ENCODE assay signal across 8 mouse cellular contexts in the genomic region with DNA sequence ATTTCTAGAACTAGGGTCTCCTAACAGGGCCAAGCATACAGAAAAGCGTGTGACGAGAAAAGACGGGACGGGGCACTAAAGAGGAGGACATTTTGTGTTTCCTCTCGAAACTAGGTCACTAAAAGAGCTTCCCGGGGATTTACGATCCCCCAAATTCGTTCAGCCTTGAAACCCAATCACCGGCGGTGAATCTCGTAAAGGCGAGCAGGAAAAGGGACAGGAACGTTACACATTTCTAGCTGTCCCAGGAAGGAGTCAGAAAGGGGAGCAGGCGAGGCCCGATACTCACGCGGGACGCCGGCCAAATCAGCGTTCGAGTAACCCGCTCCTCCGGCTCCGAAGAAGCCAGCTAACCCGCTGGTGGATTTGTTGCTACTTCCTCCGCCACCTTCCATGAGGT. TPM values are rescaled to one million over a fixed set of nuclear protein-coding genes. Genes with fewer than 3 reads are reported as not detected.
DNase-seq lines count a peak whose midpoint lies in the region; TF ChIP-seq lines count a peak whose summit lies in the region.

No protein-coding gene starts in this region.

- TF ChIP-seq CTCF in thymus, adult 2 months (IDR thresholded peaks at IDR 0.05; ENCODE audit: borderline replicate concordance, control insufficient read depth, extremely low read depth, insufficient read depth, low read length, poor library complexity): no peak

- peak; percentile 63 for DNase-seq in adrenal gland, postnatal 25 days
- DNase-seq in adrenal gland, postnatal 14 days: no peak
- DNase-seq in thymus, adult 2 months: no peak
- DNase-seq in thymus, postnatal 25 days: no peak
- peak; percentile 35 for DNase-seq in hindbrain, embryonic 10.5 days (ENCODE audit: low spot score)
- DNase-seq in yolk sac, embryonic 10.5 days (ENCODE audit: low spot score): peak; percentile 46
- DNase-seq in layer of hippocampus, postnatal 25 days (ENCODE audit: extremely low spot score in 1 of 2, low spot score in 1 of 2): no peak

- no peak for TF ChIP-seq POLR2A in thymus, adult 2 months (IDR thresholded peaks at IDR 0.05; ENCODE audit: control insufficient read depth, extremely low read depth, insufficient read depth, low read length, poor library complexity)

- H3K4me3 ChIP-seq in thymus, adult 2 months (ENCODE audit: control insufficient read depth, insufficient read depth, low read length): peak overlapping the region; percentile 99
- peak overlapping the region; percentile 98 for H3K4me3 ChIP-seq in hindbrain, embryonic 10.5 days
- peak overlapping the region; percentile 92 for H3K4me3 ChIP-seq in macrophage (ENCODE audit: inconsistent target)

- H3K36me3 ChIP-seq in thymus, adult 2 months (ENCODE audit: control insufficient read depth, insufficient read depth, low read length): peaks cover 24% of the 10 kb centered on the region
- H3K36me3 ChIP-seq in hindbrain, embryonic 10.5 days: peaks cover 43% of the 10 kb centered on the region
- peaks cover 22% of the 10 kb centered on the region for H3K36me3 ChIP-seq in macrophage (ENCODE audit: inconsistent target)

- WGBS in thymus, adult 2 months: under 1% methylated on average over 26 of the region's 26 CpGs
- WGBS in hindbrain, embryonic 10.5 days: under 1% methylated on average over 26 of the region's 26 CpGs
- 4% methylated on average over 19 of the region's 26 CpGs for WGBS in macrophage (ENCODE audit: missing documents)

- peaks cover 7% of the 10 kb centered on the region for H3K4me1 ChIP-seq in thymus, adult 2 months (replicated peaks; ENCODE audit: control insufficient read depth, insufficient read depth, low read length)
- peaks cover 27% of the 10 kb centered on the region for H3K4me1 ChIP-seq in hindbrain, embryonic 10.5 days (replicated peaks)

- peaks cover 94% of the 10 kb centered on the region for H3K79me2 ChIP-seq in macrophage (ENCODE audit: inconsistent target)

- peaks cover 6% of the 10 kb centered on the region; the same call in 1 of the 2 replicates for H3K9me3 ChIP-seq in hindbrain, embryonic 10.5 days

- no peaks in the 10 kb centered on the region for H3K27me3 ChIP-seq in thymus, adult 2 months (ENCODE audit: control insufficient read depth, insufficient read depth, low read length)
- H3K27me3 ChIP-seq in hindbrain, embryonic 10.5 days (ENCODE audit: insufficient read depth, poor library complexity, severe bottlenecking): no peaks in the 10 kb centered on the region

- H3K27ac ChIP-seq in thymus, adult 2 months (ENCODE audit: control insufficient read depth, insufficient read depth, low read length): peak overlapping the region; percentile 75
- H3K27ac ChIP-seq in hindbrain, embryonic 10.5 days: peak overlapping the region; percentile 92
- peak overlapping the region; percentile 54 for H3K27ac ChIP-seq in macrophage

RNA-seq across cellular contexts. Expression of gene Timm23, which starts 0.3 kb away (rescaled TPM):
- total RNA-seq in adrenal gland, postnatal 25 days (2021): 121 and 174 TPM in 2 replicates
- 260 and 274 TPM in 2 replicates for total RNA-seq in adrenal gland, postnatal 14 days (2021)
- polyA plus RNA-seq in thymus, adult 2 months (2012; rRNA removed): 208 and 224 TPM in 2 replicates
- polyA plus RNA-seq in hindbrain, embryonic 10.5 days (2016; fragmentation: Nextera tagmentation; extraction: Ambion mirVana): 302 and 327 TPM in 2 replicates
- 10 to 100 TPM; 25.2 to 91.4 (median 58.2) TPM for total RNA-seq in macrophage (2018; cell fraction: chromatin; rRNA removed)
- total RNA-seq in macrophage (2018; cell fraction: cytosol; rRNA removed): 100 to 1,000 TPM in 17 of 26 experiments, 10 to 100 TPM in 9; 84.3 to 170 (median 113) TPM
- total RNA-seq in macrophage (2018; cell fraction: nucleus; rRNA removed): 10 to 100 TPM; 26.8 to 84.5 (median 55.8) TPM
- 85.3 to 157 TPM (median 86.3 TPM) in 3 replicates for polyA plus RNA-seq in macrophage (2018)
- total RNA-seq in layer of hippocampus, postnatal 25 days (2021): 10 to 100 TPM; 76.2 to 79.4 TPM

RNA-seq across cellular contexts. Expression of gene Parg, which starts 0.4 kb away (rescaled TPM):
- 73.1 and 75.6 TPM in 2 replicates for total RNA-seq in adrenal gland, postnatal 25 days (2021)
- 54.4 and 59.0 TPM in 2 replicates for total RNA-seq in adrenal gland, postnatal 14 days (2021)
- 9.0 and 10.5 TPM in 2 replicates for polyA plus RNA-seq in thymus, adult 2 months (2012; rRNA removed)
- 40.6 and 50.0 TPM in 2 replicates for polyA plus RNA-seq in hindbrain, embryonic 10.5 days (2016; fragmentation: Nextera tagmentation; extraction: Ambion mirVana)
- 100 to 1,000 TPM in 25 of 26 experiments, 10 to 100 TPM in 1; 82.9 to 258 (median 164) TPM for total RNA-seq in macrophage (2018; cell fraction: chromatin; rRNA removed)
- 10 to 100 TPM; 19.7 to 36.8 (median 28.8) TPM for total RNA-seq in macrophage (2018; cell fraction: cytosol; rRNA removed)
- total RNA-seq in macrophage (2018; cell fraction: nucleus; rRNA removed): 100 to 1,000 TPM in 5 of 26 experiments, 10 to 100 TPM in 21; 42.4 to 136 (median 72.3) TPM
- polyA plus RNA-seq in macrophage (2018): 20.5 to 23.9 TPM (median 21.0 TPM) in 3 replicates
- total RNA-seq in layer of hippocampus, postnatal 25 days (2021): 10 to 100 TPM; 51.4 to 51.9 TPM

RNA-seq across cellular contexts. Expression of gene Ncoa4, which starts 41.7 kb away (rescaled TPM):
- total RNA-seq in adrenal gland, postnatal 25 days (2021): 151 and 193 TPM in 2 replicates
- total RNA-seq in adrenal gland, postnatal 14 days (2021): 175 and 198 TPM in 2 replicates
- 55.8 and 65.8 TPM in 2 replicates for polyA plus RNA-seq in thymus, adult 2 months (2012; rRNA removed)
- polyA plus RNA-seq in hindbrain, embryonic 10.5 days (2016; fragmentation: Nextera tagmentation; extraction: Ambion mirVana): 66.0 and 71.9 TPM in 2 replicates
- 100 to 1,000 TPM in 19 of 26 experiments, 10 to 100 TPM in 7; 23.1 to 410 (median 178) TPM for total RNA-seq in macrophage (2018; cell fraction: chromatin; rRNA removed)
- 100 to 1,000 TPM; 226 to 709 (median 397) TPM for total RNA-seq in macrophage (2018; cell fraction: cytosol; rRNA removed)
- total RNA-seq in macrophage (2018; cell fraction: nucleus; rRNA removed): 100 to 1,000 TPM in 24 of 26 experiments, 10 to 100 TPM in 2; 66.8 to 415 (median 233) TPM
- 137 to 536 TPM (median 493 TPM) in 3 replicates for polyA plus RNA-seq in macrophage (2018)
- total RNA-seq in layer of hippocampus, postnatal 25 days (2021): 100 to 1,000 TPM; 123 to 130 TPM

RNA-seq across cellular contexts. Expression of gene Msmb, which starts 59.5 kb away (rescaled TPM):
- total RNA-seq in adrenal gland, postnatal 25 days (2021): not detected in 2 replicates
- not detected in 2 replicates for total RNA-seq in adrenal gland, postnatal 14 days (2021)
- not detected in 2 replicates for polyA plus RNA-seq in thymus, adult 2 months (2012; rRNA removed)
- not detected in 2 replicates for polyA plus RNA-seq in hindbrain, embryonic 10.5 days (2016; fragmentation: Nextera tagmentation; extraction: Ambion mirVana)
- total RNA-seq in macrophage (2018; cell fraction: chromatin; rRNA removed): not detected
- total RNA-seq in macrophage (2018; cell fraction: cytosol; rRNA removed): not detected
- not detected for total RNA-seq in macrophage (2018; cell fraction: nucleus; rRNA removed)
- not detected in 3 replicates for polyA plus RNA-seq in macrophage (2018)
- total RNA-seq in layer of hippocampus, postnatal 25 days (2021): not detected

Comparison
In these comparisons a context has a peak if more than half of its experiments do, and no peak if none do; other contexts are left out.
1. DNase-seq: peak in adrenal gland, postnatal 25 days (single experiment), hindbrain, embryonic 10.5 days (single experiment) and yolk sac, embryonic 10.5 days (single experiment); none in adrenal gland, postnatal 14 days (single experiment), thymus, adult 2 months (single experiment), thymus, postnatal 25 days (single experiment) and layer of hippocampus, postnatal 25 days (0 of 2).
2. Peak in every context shown above with its lines, with median percentiles within 50 percentile points of each other: H3K27ac ChIP-seq and H3K4me3 ChIP-seq.